Mouse (Mus musculus): ENCODE data around the gene Iars2.

DNA sequence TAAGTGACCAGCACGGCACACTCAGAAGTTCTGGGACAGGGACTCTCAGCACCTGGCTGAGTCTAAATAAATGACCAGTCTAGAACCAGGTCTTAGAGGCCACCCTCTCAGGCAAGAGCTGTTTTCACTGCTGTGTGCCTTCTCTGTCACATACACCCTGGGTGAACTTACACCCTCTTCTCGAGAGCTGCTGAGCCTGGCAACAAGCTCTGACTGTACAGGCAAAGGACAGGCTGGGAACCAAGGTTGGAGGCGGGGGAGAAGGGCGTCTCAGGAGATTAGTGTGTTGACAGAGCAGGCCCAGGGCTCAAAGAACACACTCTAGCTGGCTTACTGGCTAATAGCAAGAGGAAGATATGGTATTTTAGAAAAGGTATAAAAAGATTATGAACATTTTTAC lies 20.3 kb downstream of the Iars2 start:
- no peak for TF ChIP-seq CTCF (IDR thresholded peaks at IDR 0.05; ENCODE audit: insufficient read depth, low read length)
- no peak for TF ChIP-seq POLR2A (IDR thresholded peaks at IDR 0.05; ENCODE audit: borderline replicate concordance, extremely low read depth, low read depth, low read length)

All from lung, adult 2 months (tissue).